Mouse (Mus musculus) hindlimb bud, embryonic 11.5 days (tissue): ENCODE measurements at regions not wholly inside any gene's neighbourhood (a gene's known extent, or its start where the extent isn't known, plus 50 kb on each side); places are given as distances from the start of the nearest gene placed in this dataset.

ENCODE experiments used
- DNase-seq: peaks from one replicate; pipeline ENCODE4 v3.0.0-alpha.2; 2012; ENCODE audit warnings: low read depth, low spot score; ENCODE audit errors: extremely low spot score

- no peak for DNase-seq
Measured at GRCm38 (mm10) chr14:105841888-105842287, 54.7 kb downstream of the Spry2 start.

- DNase-seq: no peak
Measured at GRCm38 (mm10) chr14:105837533-105837932, 59.1 kb downstream of the Spry2 start.

GRCm38 (mm10) chr14:105830701-105831100, 65.9 kb downstream of the Spry2 start:
- no peak for DNase-seq

GRCm38 (mm10) chr14:105830301-105830700, 66.3 kb downstream of the Spry2 start:
- no peak for DNase-seq

GRCm38 (mm10) chr14:105823129-105823528, 73.5 kb downstream of the Spry2 start:
- DNase-seq: no peak

- DNase-seq: no peak
Measured at GRCm38 (mm10) chr14:105822653-105823052, 74.0 kb downstream of the Spry2 start.

- no peak for DNase-seq
Measured at GRCm38 (mm10) chr14:105819534-105819933, 77.1 kb downstream of the Spry2 start.

- DNase-seq: no peak
Measured at GRCm38 (mm10) chr14:105818841-105819240, 77.8 kb downstream of the Spry2 start.

GRCm38 (mm10) chr14:105817481-105817880, 79.1 kb downstream of the Spry2 start:
- DNase-seq: no peak

- DNase-seq: no peak
Measured at GRCm38 (mm10) chr14:105815827-105816226, 80.8 kb downstream of the Spry2 start.

- DNase-seq: no peak
Measured at GRCm38 (mm10) chr14:105815281-105815680, 81.3 kb downstream of the Spry2 start.

- no peak for DNase-seq
Measured at GRCm38 (mm10) chr14:105813661-105814060, 83.0 kb downstream of the Spry2 start.

GRCm38 (mm10) chr14:105813097-105813496, 83.5 kb downstream of the Spry2 start:
- no peak for DNase-seq

- no peak for DNase-seq
Measured at GRCm38 (mm10) chr14:105805762-105806161, 90.9 kb downstream of the Spry2 start.

- DNase-seq: no peak
Measured at GRCm38 (mm10) chr14:105805362-105805761, 91.3 kb downstream of the Spry2 start.

- no peak for DNase-seq
Measured at GRCm38 (mm10) chr14:105804761-105805160, 91.9 kb downstream of the Spry2 start.

GRCm38 (mm10) chr14:105803281-105803680, 93.3 kb downstream of the Spry2 start:
- no peak for DNase-seq

GRCm38 (mm10) chr14:105802529-105803280, 93.9 kb downstream of the Spry2 start:
- DNase-seq: no peak

GRCm38 (mm10) chr14:105800142-105800925, 96.3 kb downstream of the Spry2 start:
- DNase-seq: no peak

- DNase-seq: no peak
Measured at GRCm38 (mm10) chr14:105799401-105799861, 97.2 kb downstream of the Spry2 start.

- no peak for DNase-seq
Measured at GRCm38 (mm10) chr14:105793010-105793702, 103.5 kb downstream of the Spry2 start.
